Mouse (Mus musculus): ENCODE data around the gene Ccdc171. TPM values are rescaled to one million over a fixed set of nuclear protein-coding genes. Genes with fewer than 3 reads are reported as not detected.

Gene Ccdc171
- 0.71 and 1.00 TPM in 2 replicates for polyA plus RNA-seq (2012; rRNA removed)

DNA sequence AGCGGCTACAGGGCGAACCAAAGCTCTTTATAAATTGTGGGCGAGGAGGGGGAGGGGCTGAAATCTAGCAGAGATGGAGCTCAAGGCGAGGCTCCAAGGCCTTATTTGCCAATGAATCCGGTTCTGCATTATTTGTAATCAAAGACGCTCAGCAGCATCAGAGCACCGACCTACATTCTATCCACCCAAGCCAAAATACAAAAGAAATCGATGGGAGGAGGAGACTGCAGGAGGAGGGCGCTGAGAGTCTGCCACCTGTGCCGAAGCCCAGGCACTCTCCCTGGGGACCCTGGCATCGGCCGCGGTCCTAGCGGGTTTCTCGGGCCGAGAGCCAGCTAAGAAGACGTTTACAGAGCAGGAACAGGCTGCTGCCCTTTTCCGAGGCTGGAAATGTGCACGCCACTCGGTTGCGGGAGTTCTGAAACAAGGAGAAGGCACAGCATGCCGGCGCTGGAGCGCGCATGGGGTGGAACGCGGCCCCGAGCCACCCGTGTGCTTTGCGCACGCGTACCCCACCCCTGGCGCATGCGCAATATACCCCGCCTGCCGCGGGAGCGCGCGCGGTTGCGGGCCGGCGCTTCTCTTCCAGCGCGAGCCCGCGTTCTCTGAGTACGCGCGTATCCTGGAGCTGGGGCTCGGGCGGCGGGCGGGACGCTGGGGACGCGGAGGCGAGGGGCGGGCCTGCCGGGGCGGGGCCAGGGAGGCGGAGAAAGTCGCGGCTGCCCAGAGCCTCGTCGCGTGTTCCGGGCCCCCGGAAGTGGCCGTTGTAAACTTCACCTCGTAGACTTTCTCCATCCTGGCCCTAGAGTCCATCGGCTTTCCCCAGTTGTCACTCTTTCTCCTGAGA lies at the start of gene Ccdc171:
Gene Ccdc171 (plus strand): TSS at position 703 of the 847 bp plus-strand sequence.

DNA sequence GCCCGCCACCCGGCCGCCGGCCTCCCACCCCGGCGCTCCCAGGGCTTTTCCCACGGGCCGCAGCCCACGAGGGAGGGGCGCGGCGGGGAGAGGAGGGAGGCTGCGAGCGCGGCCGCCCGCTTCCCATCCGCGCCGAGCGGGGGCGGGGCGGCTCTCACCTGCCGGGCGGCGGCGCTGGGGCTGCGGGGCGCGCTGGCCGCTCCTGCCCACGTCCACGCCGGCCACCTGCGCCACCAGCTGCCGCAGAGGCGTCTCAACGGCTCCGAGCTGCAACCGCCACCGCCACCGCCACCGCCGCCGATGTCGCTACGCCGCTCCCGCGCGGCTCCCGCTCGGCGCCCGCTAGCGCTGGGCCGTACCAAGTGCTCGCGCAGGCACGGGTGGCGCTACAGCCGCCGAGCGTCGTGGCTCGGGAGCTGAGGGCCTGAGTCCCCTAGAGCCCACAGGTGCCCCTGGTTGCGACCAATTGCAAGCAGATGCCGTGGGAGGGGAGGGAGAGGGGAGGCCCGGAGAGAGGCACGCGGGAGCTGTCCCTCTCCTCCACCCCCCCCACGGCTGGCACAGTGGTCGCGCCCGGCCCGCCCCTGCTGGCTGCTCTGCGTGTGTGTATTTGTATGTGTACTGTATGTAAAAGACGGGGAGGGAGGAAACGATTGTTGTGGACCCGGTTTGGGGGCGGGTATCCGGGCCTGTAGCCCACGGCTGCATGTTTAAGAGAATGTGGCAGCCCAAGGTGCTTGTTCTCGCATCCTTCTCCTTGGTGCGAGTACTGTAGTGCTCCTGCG lies 39.0 kb upstream of the Ccdc171 start, which contains the start of gene Psip1:
Gene Psip1 (minus strand): TSS at position 343 of the 785 bp plus-strand sequence.

Other genes with a start within 250 kb of the Ccdc171 start
- gene Ttc39b, start 201.3 kb upstream of the Ccdc171 start, polyA plus RNA-seq (2012; rRNA removed) = 0.71 and 0.83 TPM in 2 replicates
- 6.2 and 6.5 TPM in 2 replicates for gene Snapc3, start 107.8 kb upstream of the Ccdc171 start, polyA plus RNA-seq (2012; rRNA removed)
- gene Psip1, start 39.1 kb upstream of the Ccdc171 start, polyA plus RNA-seq (2012; rRNA removed) = 23.6 and 27.5 TPM in 2 replicates